Mouse (Mus musculus): ENCODE results near the gene Slc25a51.
"Not testable (repeated sequence)": the region's sequence is repeated elsewhere in the genome, so short reads cannot be mapped to it uniquely, and the experiment has no call there.

Gene Slc25a51

DNA sequence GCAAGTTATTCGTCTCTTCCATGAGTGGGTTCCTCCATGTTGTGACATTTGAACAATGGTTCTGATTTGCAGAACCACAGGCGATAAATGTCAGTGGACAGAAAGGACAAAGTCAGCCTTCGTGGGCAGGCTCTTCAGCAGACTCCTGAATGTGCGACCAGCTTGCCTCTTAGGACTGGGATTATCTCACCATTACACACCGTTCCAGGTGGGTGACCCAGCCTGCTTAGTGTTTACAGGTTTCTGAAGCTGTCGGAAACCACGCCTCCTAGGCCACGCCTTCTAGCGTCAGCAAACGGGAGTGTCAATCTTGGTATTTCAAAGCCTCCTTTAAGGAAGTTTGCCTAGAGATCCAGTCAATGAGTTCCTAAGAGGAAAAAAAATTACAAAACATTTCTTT lies 704 bp upstream of the Slc25a51 start:
- ChIA-PET POLR2A (interaction anchor here (0.5 to 3.9 kb wide), 40 partner anchors 8 to 897 kb away, joined by 3 to 34 read pairs (median 6); partner anchors contain the start of genes Tomm5 (in 2 of the 4) and Zbtb5 (in 1 of the 4)), CTCF (interaction anchor here (0.5 to 1.2 kb wide), 8 partner anchors 9 to 446 kb away, joined by 3 to 4 read pairs (median 3); no protein-coding TSS in a partner anchor)

DNA sequence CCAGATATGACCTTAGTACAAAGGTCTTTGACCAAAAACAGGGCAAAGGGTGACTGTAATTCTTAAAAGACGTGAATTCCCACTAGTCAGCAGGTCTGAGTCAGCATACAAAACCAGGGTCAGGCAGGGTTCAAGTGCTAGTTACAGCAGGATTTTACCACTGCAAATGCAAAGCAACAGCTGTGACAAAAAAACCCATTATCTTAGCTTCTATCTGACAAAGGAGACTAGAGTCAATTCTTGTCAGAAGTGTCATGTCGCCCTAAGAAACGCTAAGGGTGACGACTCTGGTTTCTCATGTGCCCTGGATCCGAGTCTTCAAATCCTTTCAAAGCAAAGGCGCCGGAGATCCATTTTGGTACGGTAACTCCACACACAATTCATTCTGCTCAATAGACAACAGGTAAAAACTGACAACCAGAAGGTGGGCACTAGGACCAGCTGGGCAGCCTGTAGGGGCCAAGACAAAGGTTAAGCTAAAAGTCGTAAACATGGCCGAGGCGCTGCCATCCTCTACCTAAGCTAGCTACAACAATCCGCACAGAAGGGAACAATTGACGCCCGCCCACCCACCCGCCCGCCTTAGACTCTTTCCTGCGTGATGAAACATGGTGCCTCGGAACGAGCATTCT lies 747 bp downstream of the Slc25a51 start:
- POLR2A ChIA-PET: interaction anchor here (0.5 to 3.9 kb wide), 44 partner anchors 9 to 1221 kb away, joined by 3 to 34 read pairs (median 5); partner anchors contain the start of genes Dcaf10 (in 1 of the 4), Exosc3 (in 1 of the 4), Polr1e (in 1 of the 4) and Tomm5 (in 1 of the 4)
- CTCF ChIA-PET: interaction anchor here in 2 of 4 experiments (0.7 to 1.1 kb wide), 5 partner anchors 10 to 1953 kb away, joined by 3 to 7 read pairs (median 3); partner anchors contain the start of gene Cd72 (in 1 of the 2)

DNA sequence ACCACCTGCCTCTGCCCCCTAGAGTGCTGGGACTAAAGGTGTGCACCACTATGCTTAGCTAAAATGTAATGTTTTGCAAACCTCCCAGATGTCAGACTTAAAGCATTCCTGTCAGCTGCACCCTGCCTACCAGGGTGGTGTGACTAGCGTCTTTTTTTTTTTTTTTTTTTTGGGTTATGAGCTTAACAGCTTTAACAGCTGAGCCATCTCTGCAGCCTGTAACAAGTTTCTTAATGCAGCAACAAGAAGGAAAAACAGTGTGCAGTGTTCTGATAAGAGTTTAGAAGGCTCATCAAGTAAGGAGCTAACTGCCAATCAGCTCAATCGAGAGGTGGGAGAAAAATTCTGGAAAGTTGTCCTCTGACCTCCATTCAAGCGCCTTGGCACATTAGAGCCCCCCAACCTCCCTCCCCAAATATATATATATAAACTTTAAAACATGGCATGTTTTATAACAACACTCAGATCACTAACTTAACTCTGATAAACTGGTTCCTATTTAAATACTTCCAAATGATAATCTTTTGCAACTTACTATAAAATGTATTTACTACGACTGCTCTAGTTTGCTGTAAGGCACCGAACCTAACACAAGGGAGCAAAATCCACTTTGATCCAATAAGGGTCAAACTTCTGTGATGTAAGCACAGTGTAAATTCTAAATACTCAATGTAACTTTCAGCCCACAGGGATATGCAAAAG lies 1.4 kb downstream of the Slc25a51 start:
- ChIA-PET POLR2A (interaction anchor here (0.5 to 3.9 kb wide), 31 partner anchors 8 to 1222 kb away, joined by 3 to 34 read pairs (median 5); partner anchors contain the start of genes Dcaf10 (in 1 of the 4), Exosc3 (in 1 of the 4), Polr1e (in 1 of the 4) and Tomm5 (in 1 of the 4)), CTCF (interaction anchor here in 3 of 4 experiments (0.6 to 0.7 kb wide), 3 partner anchors 26 to 1953 kb away, joined by 3 to 10 read pairs (median 7); partner anchors contain the start of gene Cd72 (in 1 of the 3))

DNA sequence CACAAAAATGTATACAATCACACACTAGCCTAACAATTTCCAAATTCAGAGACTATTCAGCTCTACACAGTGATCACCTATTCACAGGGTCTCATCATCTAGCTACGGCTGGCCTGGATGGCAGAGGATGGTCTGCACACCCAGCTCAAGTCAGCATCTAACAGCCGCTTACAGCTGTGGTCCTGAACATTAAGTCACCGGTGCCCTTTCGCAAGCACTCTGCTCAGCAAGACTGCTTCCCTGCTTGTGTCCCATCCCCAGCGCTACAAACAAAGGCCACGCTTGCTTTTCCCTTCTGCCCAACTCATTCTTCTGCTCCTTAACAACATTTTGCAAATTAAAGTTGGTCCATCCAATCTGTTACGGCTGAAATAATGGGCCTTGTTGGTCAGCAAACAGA lies 2.2 kb downstream of the Slc25a51 start:
- ChIA-PET POLR2A (interaction anchor here in 3 of 4 experiments (0.6 to 3.9 kb wide), 6 partner anchors 17 to 394 kb away, joined by 3 to 34 read pairs (median 12); partner anchors contain the start of genes Polr1e (in 1 of the 3), Tomm5 (in 1 of the 3) and Zbtb5 (in 1 of the 3)), CTCF (interaction anchor here in 1 of 4 experiments (0.6 kb wide), 1 partner anchor 27 kb away, joined by 10 read pairs; no protein-coding TSS in a partner anchor)

DNA sequence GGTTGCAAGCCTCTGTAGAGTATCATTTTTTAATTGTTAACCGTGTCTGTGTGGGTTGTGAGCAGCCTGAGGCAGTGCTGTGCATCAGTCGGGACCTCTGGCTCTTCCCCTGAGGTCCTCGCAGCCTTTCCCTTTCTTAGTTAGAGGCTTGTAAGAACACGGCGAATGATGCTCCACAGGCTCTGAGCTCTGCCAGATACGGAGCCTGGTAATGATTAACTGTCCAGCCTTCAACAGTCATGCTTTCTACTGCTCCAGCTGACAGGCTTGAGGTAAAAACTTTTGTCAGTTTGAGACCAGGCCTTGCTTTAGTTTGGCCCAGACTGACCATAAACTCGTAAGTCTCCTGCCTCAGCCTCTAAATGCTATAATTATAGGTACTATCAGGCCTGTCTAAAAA lies 3.3 kb downstream of the Slc25a51 start:
- ChIA-PET CTCF (interaction anchor here in 1 of 4 experiments (0.7 kb wide), 2 partner anchors 82 to 98 kb away, joined by 3 to 5 read pairs; no protein-coding TSS in a partner anchor), POLR2A (interaction anchor here in 1 of 4 experiments (0.6 to 1.2 kb wide), 4 partner anchors 10 to 186 kb away, joined by 3 to 5 read pairs (median 4); no protein-coding TSS in a partner anchor)

DNA sequence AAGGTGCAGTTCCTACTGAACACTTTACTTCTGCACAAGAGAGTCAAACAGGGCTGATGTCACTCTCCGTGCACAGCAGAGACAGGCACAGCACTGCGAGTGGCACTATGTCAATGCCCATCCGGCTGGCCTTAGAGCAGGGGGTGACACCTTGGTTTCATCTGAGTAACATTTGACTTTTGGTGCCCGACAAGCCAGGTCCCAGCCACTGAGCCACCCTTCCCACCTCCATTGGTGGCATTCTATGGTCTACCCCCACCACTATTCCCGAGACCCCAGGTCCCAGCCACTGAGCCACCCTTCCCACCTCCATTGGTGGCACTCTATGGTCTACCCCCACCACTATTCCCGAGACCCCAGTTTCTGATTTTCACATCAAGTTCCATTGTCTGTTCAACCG lies 4.5 kb downstream of the Slc25a51 start:
- POLR2A ChIA-PET: interaction anchor here in 1 of 4 experiments (0.7 kb wide), 1 partner anchor 88 kb away, joined by 3 read pairs; no protein-coding TSS in a partner anchor
- CTCF ChIA-PET: interaction anchor here in 1 of 4 experiments (0.6 kb wide), 1 partner anchor 14 kb away, joined by 5 read pairs; no protein-coding TSS in a partner anchor

DNA sequence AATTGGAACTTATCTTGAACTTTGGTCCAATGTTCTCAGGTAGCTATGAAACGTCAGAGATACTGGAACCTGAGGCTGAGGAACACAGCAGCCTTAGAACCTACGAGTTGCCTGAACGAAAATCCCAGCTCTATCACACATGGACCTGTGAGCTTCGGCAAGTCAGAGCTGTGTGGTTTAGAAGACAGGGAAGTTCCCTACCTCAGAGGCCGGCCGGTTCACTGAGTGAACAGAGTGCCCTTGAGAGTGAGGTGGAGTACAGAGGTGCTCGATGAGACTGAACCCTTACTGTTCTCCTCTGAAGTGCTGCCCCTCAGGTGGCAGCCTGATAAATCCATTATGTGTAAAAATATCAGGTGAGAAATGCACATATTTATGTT lies 5.1 kb downstream of the Slc25a51 start:
- ChIA-PET CTCF (interaction anchor here in 1 of 4 experiments (0.6 kb wide), 1 partner anchor 15 kb away, joined by 5 read pairs; no protein-coding TSS in a partner anchor), POLR2A (no interaction called here)

DNA sequence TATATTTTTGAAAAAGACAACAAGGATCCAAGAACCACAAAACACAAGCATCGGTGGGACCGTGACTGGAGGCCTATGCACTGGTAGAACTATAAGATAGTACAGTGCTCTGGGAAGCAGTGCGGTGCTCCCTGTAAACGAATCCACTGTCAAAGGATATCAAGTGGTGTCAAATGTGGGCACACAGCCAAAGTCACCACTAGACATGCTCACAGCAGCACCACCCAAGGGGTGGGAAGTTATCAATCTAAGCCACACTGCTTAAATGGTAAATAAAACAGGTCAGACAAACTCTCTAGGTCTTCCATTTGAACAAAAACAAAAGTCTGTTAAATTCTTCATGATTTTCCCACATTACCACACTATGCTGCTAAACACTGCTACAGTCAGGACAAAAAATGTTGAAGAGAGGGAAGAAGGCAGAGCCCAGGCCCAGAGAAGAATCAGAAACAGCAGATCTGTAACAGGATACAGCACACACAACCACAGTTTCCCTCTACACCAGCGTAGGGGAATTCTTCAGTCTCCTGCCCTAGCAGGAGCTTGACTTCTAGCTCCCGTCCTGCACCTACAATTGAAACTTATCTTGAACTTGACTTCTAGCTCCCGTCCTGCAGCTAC lies 5.6 kb downstream of the Slc25a51 start:
- ChIA-PET POLR2A (interaction anchor here in 1 of 4 experiments (0.6 kb wide), 1 partner anchor 27 kb away, joined by 3 read pairs; no protein-coding TSS in a partner anchor), CTCF (no interaction called here)

DNA sequence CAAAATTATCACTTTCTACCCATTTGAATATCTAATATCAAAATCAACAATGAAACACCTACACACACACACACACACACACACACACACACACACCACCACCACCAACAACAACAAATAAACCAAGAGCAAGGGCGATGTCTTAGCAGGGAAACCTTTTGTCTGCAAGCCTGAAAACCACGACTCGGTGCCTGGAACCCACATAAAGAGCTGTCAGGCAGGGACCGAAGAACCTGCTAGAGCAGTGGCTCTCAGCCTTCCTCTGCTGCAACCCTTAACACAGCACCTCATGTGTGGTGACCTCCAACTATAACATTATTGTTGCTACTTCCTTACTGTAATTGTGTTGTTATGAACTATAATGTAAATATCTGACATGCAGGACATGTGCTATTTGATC lies 6.3 kb downstream of the Slc25a51 start:
- ChIA-PET CTCF (no interaction called here), POLR2A (interaction anchor here in 1 of 4 experiments (0.6 to 1.5 kb wide), 2 partner anchors 17 to 27 kb away, joined by 3 to 5 read pairs; no protein-coding TSS in a partner anchor)

DNA sequence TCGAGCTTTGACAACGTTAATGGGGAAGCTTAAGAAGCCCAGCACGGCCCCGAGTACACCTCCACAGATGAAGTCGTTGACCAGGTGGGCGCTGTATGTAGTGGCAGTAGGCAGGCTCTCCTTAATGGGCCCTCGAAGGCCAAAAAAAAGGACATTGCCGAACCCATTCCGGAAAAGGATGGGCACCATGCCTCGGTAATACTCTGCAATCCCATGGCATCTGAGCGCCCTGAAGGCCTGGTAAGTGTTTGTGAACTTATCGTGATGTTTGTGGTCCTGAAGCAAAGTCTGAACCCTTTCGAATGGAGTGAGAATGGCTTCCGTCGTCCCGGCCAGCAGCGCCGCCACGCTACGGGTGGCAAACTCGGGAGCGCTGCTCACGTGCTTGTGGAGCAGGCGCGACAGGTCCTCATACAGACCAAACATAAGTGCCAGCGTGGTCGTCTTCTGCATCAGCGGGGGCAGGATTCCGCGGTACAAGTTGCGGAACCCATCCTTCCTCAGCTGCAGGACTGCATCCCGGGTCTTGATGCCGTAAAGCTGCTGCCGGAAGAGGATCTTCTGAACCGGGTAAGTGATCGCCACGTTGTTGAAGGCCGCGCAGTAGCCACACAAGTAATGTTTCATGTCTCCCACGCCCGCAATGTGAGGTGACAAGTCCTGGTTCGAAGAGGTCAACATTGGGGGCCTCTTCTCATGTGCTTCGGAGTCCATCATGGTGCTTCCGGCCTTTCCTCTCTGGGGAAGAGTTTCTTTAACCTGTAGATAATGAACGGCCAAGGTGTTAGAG lies 8.9 kb downstream of the Slc25a51 start:
- ChIA-PET POLR2A (interaction anchor here in 2 of 4 experiments (2.0 to 3.3 kb wide), 2 partner anchors 8 to 9 kb away, joined by 10 to 20 read pairs; partner anchors contain the start of gene Slc25a51 (in 2 of the 2)), CTCF (interaction anchor here in 1 of 4 experiments (0.6 kb wide), 1 partner anchor 239 kb away, joined by 12 read pairs; no protein-coding TSS in a partner anchor)

DNA sequence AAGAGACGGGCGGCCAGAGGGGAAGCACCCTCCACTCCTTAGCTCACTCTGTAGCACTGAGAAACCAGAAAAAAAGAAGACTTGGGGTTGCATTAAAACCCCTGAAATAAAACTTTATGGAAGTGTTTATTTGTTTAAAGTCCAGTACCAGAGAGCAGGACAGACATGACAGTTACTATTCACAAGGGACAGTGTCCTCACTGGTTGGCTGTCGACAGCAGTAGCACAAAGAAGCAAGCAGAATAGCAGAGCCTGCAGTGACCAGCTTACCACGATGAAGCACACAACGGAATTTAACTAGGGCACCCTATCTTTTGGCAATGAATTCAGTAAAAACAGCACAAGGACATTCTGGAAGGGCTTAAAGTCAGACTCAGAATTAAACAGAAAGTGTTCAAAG lies 10.3 kb downstream of the Slc25a51 start:
- ChIA-PET POLR2A (interaction anchor here in 3 of 4 experiments (0.6 to 3.3 kb wide), 7 partner anchors 9 to 853 kb away, joined by 3 to 20 read pairs (median 5); partner anchors contain the start of gene Slc25a51 (in 2 of the 3)), CTCF (interaction anchor here in 1 of 4 experiments (0.7 kb wide), 1 partner anchor 170 kb away, joined by 3 read pairs; no protein-coding TSS in a partner anchor)

DNA sequence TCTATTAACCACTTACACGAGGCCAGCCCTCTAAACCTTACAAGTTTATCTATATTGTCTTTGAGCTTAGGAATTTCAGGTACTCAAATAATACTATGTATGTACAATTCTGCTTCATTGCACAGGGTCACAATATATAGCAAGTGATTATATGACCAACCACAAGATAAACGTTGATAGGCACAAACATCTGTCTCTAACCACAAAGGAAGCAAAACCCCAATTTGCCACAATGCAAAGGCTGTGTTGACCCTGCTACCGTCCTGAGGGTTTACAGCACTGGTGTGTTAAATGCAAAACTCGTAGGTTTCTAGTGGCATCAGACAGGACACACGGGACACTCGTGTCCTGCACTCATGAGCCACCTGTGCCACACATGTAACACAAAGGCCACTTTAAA lies 12.4 kb downstream of the Slc25a51 start:
- ChIA-PET CTCF (interaction anchor here in 2 of 4 experiments (0.6 to 0.8 kb wide), 3 partner anchors 25 to 962 kb away, joined by 4 to 7 read pairs (median 4); no protein-coding TSS in a partner anchor), POLR2A (interaction anchor here in 1 of 4 experiments (0.7 kb wide), 1 partner anchor 13 kb away, joined by 4 read pairs; no protein-coding TSS in a partner anchor)

DNA sequence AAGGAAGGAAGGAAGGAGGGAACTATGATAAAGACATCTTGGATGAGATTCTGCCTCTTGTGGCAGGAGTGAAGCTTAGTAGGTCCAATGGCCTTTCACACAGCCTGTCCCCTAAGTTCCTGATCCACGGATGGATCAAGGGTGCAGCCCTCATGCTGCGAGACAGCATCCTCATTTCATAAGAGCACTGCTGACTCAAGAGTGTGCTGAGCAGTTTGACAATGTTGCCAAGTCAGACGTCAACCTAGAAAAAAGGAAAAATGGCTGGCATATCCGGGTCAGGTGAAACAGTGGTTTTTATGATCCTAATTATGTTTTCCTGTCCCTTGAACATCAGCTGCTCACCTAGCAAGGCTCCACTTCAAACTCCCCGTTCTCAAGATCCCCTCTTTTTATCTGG lies 14.9 kb downstream of the Slc25a51 start:
- ChIA-PET CTCF (interaction anchor here in 3 of 4 experiments (0.6 to 1.0 kb wide), 3 partner anchors 120 to 373 kb away, joined by 3 to 7 read pairs (median 6); no protein-coding TSS in a partner anchor), POLR2A (interaction anchor here in 2 of 4 experiments (0.7 to 2.0 kb wide), 4 partner anchors 14 to 1381 kb away, joined by 3 to 5 read pairs (median 4); partner anchors contain the start of gene Slc25a51 (in 1 of the 2))

DNA sequence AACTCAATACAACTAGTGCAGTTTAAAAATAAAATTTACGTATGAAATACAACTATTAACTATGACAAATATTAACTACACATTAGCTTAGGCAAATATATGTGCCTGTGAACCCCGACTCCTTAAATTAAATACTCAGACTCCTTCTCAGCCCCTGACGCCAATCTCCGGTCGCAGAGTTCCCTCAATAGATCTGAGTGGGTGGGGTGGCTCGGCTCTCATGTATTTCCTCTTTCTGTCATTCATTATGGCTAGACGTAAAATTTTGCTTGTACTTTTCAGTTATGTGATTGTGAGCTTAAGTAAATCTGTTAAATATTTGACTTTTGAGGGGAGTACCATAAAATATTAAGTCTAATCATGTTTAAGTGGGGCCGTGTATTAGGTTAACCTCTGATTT lies 15.6 kb downstream of the Slc25a51 start:
- ChIA-PET CTCF (interaction anchor here in 2 of 4 experiments (0.6 to 1.0 kb wide), 2 partner anchors 176 to 373 kb away, joined by 3 read pairs; no protein-coding TSS in a partner anchor), POLR2A (interaction anchor here in 2 of 4 experiments (0.7 to 2.0 kb wide), 2 partner anchors 15 to 94 kb away, joined by 4 to 5 read pairs; no protein-coding TSS in a partner anchor)

DNA sequence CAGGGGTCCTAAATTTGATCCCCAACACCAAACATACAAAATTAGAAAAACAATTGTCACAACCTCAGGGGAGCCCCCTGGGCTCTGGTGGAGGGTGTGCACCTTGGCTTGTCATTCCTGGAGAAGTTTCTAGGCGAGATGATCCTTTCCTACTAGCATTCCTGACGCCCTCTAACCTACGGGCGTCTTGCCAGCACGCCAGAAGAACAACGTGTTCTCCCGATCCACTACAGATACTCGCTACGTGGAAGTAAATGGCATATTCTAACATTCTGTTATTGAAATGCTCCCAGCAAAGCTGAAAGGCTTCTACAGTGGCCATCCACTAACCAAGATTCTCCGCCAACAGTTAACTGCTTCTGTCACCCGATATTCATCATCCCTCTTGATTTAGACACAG lies 16.0 kb downstream of the Slc25a51 start:
- ChIA-PET CTCF (no interaction called here), POLR2A (interaction anchor here in 1 of 4 experiments (2.0 kb wide), 1 partner anchor 15 kb away, joined by 5 read pairs; no protein-coding TSS in a partner anchor)

DNA sequence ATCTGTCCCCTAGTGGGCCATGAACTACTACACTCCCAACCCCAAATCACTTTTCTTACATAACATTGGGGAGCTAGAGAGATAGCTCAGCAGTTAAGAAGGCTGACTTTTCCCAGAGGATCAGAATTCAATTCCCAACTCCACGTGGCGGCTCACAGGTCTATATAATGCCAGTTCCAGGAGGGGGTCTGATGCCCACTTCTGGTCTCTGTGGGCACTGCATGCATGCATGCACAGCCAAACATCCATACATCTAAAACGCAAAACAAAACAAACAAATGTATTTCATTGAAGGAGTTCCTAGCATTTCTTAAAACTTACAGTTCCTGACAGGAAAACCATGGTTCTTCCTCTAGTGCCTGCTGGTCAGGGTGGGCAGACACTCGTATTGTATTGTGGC lies 16.5 kb downstream of the Slc25a51 start:
- CTCF ChIA-PET: no interaction called here
- POLR2A ChIA-PET: interaction anchor here in 1 of 4 experiments (2.0 kb wide), 1 partner anchor 15 kb away, joined by 5 read pairs; no protein-coding TSS in a partner anchor

DNA sequence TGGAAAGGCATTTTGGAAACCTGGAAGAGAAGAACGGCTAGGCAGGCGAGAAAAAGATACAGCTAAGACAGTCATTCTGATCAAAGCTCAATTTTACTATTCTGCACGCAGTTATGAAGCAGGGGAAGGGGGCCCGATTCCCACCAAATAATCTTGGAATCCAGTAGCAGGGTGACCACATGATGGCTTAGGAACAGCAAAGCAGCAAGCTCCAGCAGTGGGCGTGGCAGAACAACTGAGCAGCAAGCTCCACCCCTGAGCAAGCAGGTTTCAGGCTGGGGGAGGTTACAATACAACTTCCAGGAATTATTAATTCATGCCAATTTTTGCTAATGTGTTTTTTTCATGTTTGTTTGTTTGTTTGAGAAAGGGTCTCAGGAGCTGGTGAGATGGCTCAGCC lies 21.3 kb downstream of the Slc25a51 start:
- CTCF ChIA-PET: not testable (repeated sequence)
- POLR2A ChIA-PET: interaction anchor here in 2 of 4 experiments (1.1 to 1.6 kb wide), 4 partner anchors 22 to 201 kb away, joined by 3 to 9 read pairs (median 3); partner anchors contain the start of gene Slc25a51 (in 2 of the 2)
